Mouse (Mus musculus) layer of hippocampus, postnatal 14 days (tissue): ENCODE measurements around the gene Col6a1. TPM values are rescaled to one million over a fixed set of nuclear protein-coding genes. Genes with fewer than 3 reads are reported as not detected.
A peak's percentile ranks its signal among the peaks of the same experiment; 100 is the strongest.
"Not testable (repeated sequence)": the region's sequence is repeated elsewhere in the genome, so short reads cannot be mapped to it uniquely, and the experiment has no call there.

ENCODE experiments used
- DNase-seq, 2 experiments: peaks; one replicate each; pipeline ENCODE4 v3.0.0; 2021 to 2022; ENCODE audit warnings: low spot score in 2 of 2, mixed read lengths in 1 of 2
- long read RNA-seq, 2 experiments: library from polyadenylated mRNA; stranded (forward); transcript quantifications; one replicate each; pipeline ENCODE4 v2.0.0; 2021
- total RNA-seq, 2 experiments: library from RNA; stranded (reverse); gene quantifications; 2 replicates each; pipeline ENCODE4 v1.2.3; 2021

Gene Col6a1
- total RNA-seq = 10 to 100 TPM; 39.4 to 41.8 TPM
- long read RNA-seq, experiment 1, partial matches to known transcripts = 2 of 21 reads
- long read RNA-seq, experiment 1, other reads (novel, unspliced or antisense) = 19 of 21 reads
- long read RNA-seq, experiment 2, partial matches to known transcripts = 10 of 40 reads
- long read RNA-seq, experiment 2, other reads (novel, unspliced or antisense) = 30 of 40 reads

- no peak for DNase-seq
These were observed at the start of gene Col6a1 for GRCm38 (mm10) chr10:76725682-76726285. TSS of gene Col6a1 (minus strand) at chr10:76726168.

- no peak for DNase-seq
These were observed 45.7 kb upstream of the Col6a1 start for GRCm38 (mm10) chr10:76771624-76772023.

GRCm38 (mm10) chr10:76771086-76771485 is 45.1 kb upstream of the Col6a1 start:
- DNase-seq = no peak

GRCm38 (mm10) chr10:76769581-76769980 is 43.6 kb upstream of the Col6a1 start:
- DNase-seq = no peak

GRCm38 (mm10) chr10:76766196-76766595 is 40.2 kb upstream of the Col6a1 start:
- DNase-seq = no peak

GRCm38 (mm10) chr10:76764927-76765326 is 39.0 kb upstream of the Col6a1 start:
- DNase-seq = no peak

GRCm38 (mm10) chr10:76763016-76763415 is 37.0 kb upstream of the Col6a1 start:
- DNase-seq = peak in 1 of 2 experiments; percentile 9

- peak in 1 of 2 experiments; percentile 2 for DNase-seq
These were observed 36.4 kb upstream of the Col6a1 start for GRCm38 (mm10) chr10:76762411-76762810.

GRCm38 (mm10) chr10:76759878-76760277 is 33.9 kb upstream of the Col6a1 start:
- no peak for DNase-seq

- DNase-seq = no peak
These were observed 27.7 kb upstream of the Col6a1 start for GRCm38 (mm10) chr10:76753640-76754039.

GRCm38 (mm10) chr10:76744267-76744666 is 18.3 kb upstream of the Col6a1 start:
- DNase-seq = not testable (repeated sequence)

GRCm38 (mm10) chr10:76736764-76737163 is 10.8 kb upstream of the Col6a1 start:
- no peak for DNase-seq

- peak; percentile 80 to 88 for DNase-seq
These were observed 9.0 kb upstream of the Col6a1 start for GRCm38 (mm10) chr10:76734979-76735378.

- DNase-seq = no peak
These were observed 7.7 kb upstream of the Col6a1 start for GRCm38 (mm10) chr10:76733677-76734068.

GRCm38 (mm10) chr10:76732881-76733676 is 7.1 kb upstream of the Col6a1 start:
- DNase-seq = peak; percentile 73 to 74

GRCm38 (mm10) chr10:76732391-76732790 is 6.4 kb upstream of the Col6a1 start:
- DNase-seq = no peak

GRCm38 (mm10) chr10:76731621-76732239 is 5.8 kb upstream of the Col6a1 start:
- DNase-seq = no peak

- DNase-seq = peak; percentile 38 to 61
These were observed 4.0 kb upstream of the Col6a1 start for GRCm38 (mm10) chr10:76729631-76730620.

- DNase-seq = peak; percentile 49 to 56
These were observed 2.4 kb upstream of the Col6a1 start for GRCm38 (mm10) chr10:76728369-76728768.

- DNase-seq = no peak
These were observed 1.3 kb upstream of the Col6a1 start for GRCm38 (mm10) chr10:76727301-76727700.
